Comparison of ENCODE assay signal across 8 mouse cellular contexts in the genomic region with DNA sequence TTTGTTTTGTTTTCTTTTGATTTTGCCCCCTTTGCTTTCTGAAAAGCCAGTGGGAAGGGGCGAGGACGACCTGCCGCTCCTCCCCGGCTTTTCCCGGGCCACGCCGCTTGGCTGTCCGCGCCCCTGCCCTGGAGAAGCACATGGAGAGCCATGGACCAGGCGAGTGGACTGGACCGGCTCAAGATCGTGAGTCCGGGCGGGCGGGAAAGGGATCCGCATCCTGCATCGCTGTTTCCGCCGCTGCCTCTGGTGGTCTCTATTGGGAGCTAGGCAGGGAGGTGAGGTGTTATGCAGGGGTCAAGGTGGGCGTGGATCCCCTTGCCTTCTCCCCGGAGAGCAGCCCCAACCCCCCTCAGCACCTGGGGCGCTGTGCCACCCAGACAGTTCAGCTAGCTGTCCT. TPM values are rescaled to one million over a fixed set of nuclear protein-coding genes. Genes with fewer than 3 reads are reported as not detected.
DNase-seq lines count a peak whose midpoint lies in the region; ATAC-seq and TF ChIP-seq lines count a peak whose summit lies in the region.

No protein-coding gene starts in this region.

- H3K4me2 ChIP-seq in hindbrain, embryonic 13.5 days, result peak overlapping the region; percentile 97
- peak overlapping the region; percentile 74 for H3K4me2 ChIP-seq in liver, embryonic 12.5 days
- H3K4me2 ChIP-seq in myocyte (ENCODE audit: low read depth), result peak overlapping the region; percentile 86

- WGBS in hindbrain, embryonic 13.5 days, result 2% methylated on average over 22 of the region's 22 CpGs
- under 1% methylated on average over 22 of the region's 22 CpGs for WGBS in liver, embryonic 12.5 days (ENCODE audit: insufficient replicate concordance)

- H3ac ChIP-seq in myocyte (ENCODE audit: control insufficient read depth, insufficient read length), result peak overlapping the region; percentile 1

- peak overlapping the region; percentile 76 for H3K9ac ChIP-seq in ES-E14 (ENCODE audit: insufficient read depth, low read depth, low read length, poor library complexity, severe bottlenecking)
- H3K9ac ChIP-seq in hindbrain, embryonic 13.5 days, result peak overlapping the region; percentile 81
- peak overlapping the region; percentile 25; the same call in 1 of the 2 replicates for H3K9ac ChIP-seq in liver, embryonic 12.5 days

- peak; percentile 63 for ATAC-seq in hindbrain, embryonic 13.5 days (ENCODE audit: low FRiP score)
- ATAC-seq in liver, embryonic 12.5 days, result peak; percentile 42; the same call in 1 of the 2 replicates

- H3K36me3 ChIP-seq in ES-E14 (ENCODE audit: control insufficient read depth, insufficient read depth, low read length, poor library complexity, severe bottlenecking) (no peaks in the 10 kb centered on the region), myocyte (ENCODE audit: control insufficient read depth, insufficient read depth) (no peaks in the 10 kb centered on the region)
- no peaks in the 10 kb centered on the region for H3K36me3 ChIP-seq in hindbrain, embryonic 13.5 days
- no peaks in the 10 kb centered on the region for H3K36me3 ChIP-seq in liver, embryonic 12.5 days

- peak; percentile 33 to 47 for DNase-seq in cerebellum, postnatal 25 days
- DNase-seq in cerebellum, adult 9-10 months, result no peak
- DNase-seq in ES-E14 (ENCODE audit: low read depth, low spot score), result peak; percentile 9
- DNase-seq in thymus, postnatal 4 days, result peak; percentile 39

- H3K4me1 ChIP-seq in ES-E14 (ENCODE audit: control insufficient read depth in 2 of 2, insufficient read depth in 2 of 2, low read length in 2 of 2, poor library complexity in 1 of 2), result peaks cover 0 to 3% of the 10 kb centered on the region in 2 experiments; a peak in 1 of 4 replicates
- no peaks in the 10 kb centered on the region for H3K4me1 ChIP-seq in embryonic fibroblast, embryonic 13.5 days (ENCODE audit: control insufficient read depth, insufficient read depth, low read length)
- peaks cover 33% of the 10 kb centered on the region for H3K4me1 ChIP-seq in hindbrain, embryonic 13.5 days (replicated peaks)
- H3K4me1 ChIP-seq in liver, embryonic 12.5 days, result no peaks in the 10 kb centered on the region

- no peak overlapping the region for H3K27ac ChIP-seq in ES-E14 (ENCODE audit: insufficient read depth, low read depth, low read length, poor library complexity, severe bottlenecking)
- H3K27ac ChIP-seq in embryonic fibroblast, embryonic 13.5 days (ENCODE audit: insufficient read depth, low read length), result no peak overlapping the region
- H3K27ac ChIP-seq in hindbrain, embryonic 13.5 days, result peak overlapping the region; percentile 74
- H3K27ac ChIP-seq in liver, embryonic 12.5 days, result no peak overlapping the region

- no peak for TF ChIP-seq POLR2A in embryonic fibroblast, embryonic 13.5 days (IDR thresholded peaks at IDR 0.05; ENCODE audit: low read depth, low read length)
- no peak for TF ChIP-seq POLR2A in myocyte (IDR thresholded peaks at IDR 0.05; ENCODE audit: insufficient read length, low read depth)

- H3K27me3 ChIP-seq in hindbrain, embryonic 13.5 days, result peaks cover 41% of the 10 kb centered on the region
- H3K27me3 ChIP-seq in liver, embryonic 12.5 days (replicated peaks), result peaks cover 36% of the 10 kb centered on the region
- H3K27me3 ChIP-seq in myocyte (ENCODE audit: control insufficient read depth, insufficient read depth, insufficient read length), result no peaks in the 10 kb centered on the region

- in situ Hi-C loops in ES-E14 (cut with MboI; ENCODE audit: low sequenced_read_pairs in 2 of 2, unreplicated experiment in 2 of 2), result no loop called here

- H3K79me2 ChIP-seq in myocyte (ENCODE audit: control insufficient read depth, insufficient read depth), result no peaks in the 10 kb centered on the region

- TF ChIP-seq CTCF in embryonic fibroblast, embryonic 13.5 days (IDR thresholded peaks at IDR 0.05; ENCODE audit: borderline replicate concordance, insufficient read depth, low read length), result no peak

- H3K9me3 ChIP-seq in ES-E14 (ENCODE audit: control insufficient read depth, insufficient read depth, low read depth, low read length), result no peaks in the 10 kb centered on the region
- H3K9me3 ChIP-seq in hindbrain, embryonic 13.5 days, result no peaks in the 10 kb centered on the region
- no peaks in the 10 kb centered on the region for H3K9me3 ChIP-seq in liver, embryonic 12.5 days (replicated peaks)

- H3K4me3 ChIP-seq in ES-E14 (ENCODE audit: insufficient read depth in 1 of 2, low read depth in 1 of 2, low read length in 2 of 2, poor library complexity in 1 of 2, severe bottlenecking in 1 of 2) (peak overlapping the region; percentile 72 to 77), myocyte (peak overlapping the region; percentile 45)
- peak overlapping the region; percentile 74 for H3K4me3 ChIP-seq in embryonic fibroblast, embryonic 13.5 days (ENCODE audit: insufficient read depth, low read length)
- peak overlapping the region; percentile 68 for H3K4me3 ChIP-seq in hindbrain, embryonic 13.5 days
- H3K4me3 ChIP-seq in liver, embryonic 12.5 days, result peak overlapping the region; percentile 55

TF ChIP-seq in ES-E14, 5 proteins besides CTCF, POLR2A, EP300 and RAD21:
- TF ChIP-seq ZC3H11A (IDR thresholded peaks at IDR 0.05; ENCODE audit: borderline replicate concordance, low read depth, low read length) (no peak), ZNF384 (IDR thresholded peaks at IDR 0.05; ENCODE audit: low read depth, low read length) (no peak), CHD2 (IDR thresholded peaks at IDR 0.05; ENCODE audit: low read depth, low read length) (no peak), MAFK (IDR thresholded peaks at IDR 0.05; ENCODE audit: insufficient read depth, low read depth, low read length) (no peak), HCFC1 (IDR thresholded peaks at IDR 0.05; ENCODE audit: borderline replicate concordance, insufficient read depth, low read length) (no peak)

TF ChIP-seq in myocyte, 11 proteins besides CTCF, POLR2A, EP300 and RAD21:
- TF ChIP-seq MYOG (IDR thresholded peaks at IDR 0.05; ENCODE audit: control insufficient read depth in 1 of 3, insufficient read depth in 1 of 3, insufficient read length in 2 of 3, low read depth in 2 of 3), result no peak
- TF ChIP-seq E2F4 (IDR thresholded peaks at IDR 0.05; ENCODE audit: insufficient read depth), result no peak
- no peak for TF ChIP-seq MAX (IDR thresholded peaks at IDR 0.05; ENCODE audit: low read depth)
- TF ChIP-seq REST (IDR thresholded peaks at IDR 0.05; ENCODE audit: insufficient read depth, insufficient read length), result no peak
- TF ChIP-seq POLR2AphosphoS2 (IDR thresholded peaks at IDR 0.05; ENCODE audit: insufficient read length, low read depth), result no peak
- no peak for TF ChIP-seq USF1 (IDR thresholded peaks at IDR 0.05; ENCODE audit: low read depth)
- no peak for TF ChIP-seq SRF (IDR thresholded peaks at IDR 0.05; ENCODE audit: control insufficient read depth, insufficient read length, low read depth)
- TF ChIP-seq MYOD1 (IDR thresholded peaks at IDR 0.05; ENCODE audit: control insufficient read depth in 1 of 3, insufficient read length in 2 of 3, low read depth in 2 of 3), result no peak
- no peak for TF ChIP-seq TCF12 (IDR thresholded peaks at IDR 0.05; ENCODE audit: insufficient read depth, poor library complexity, severe bottlenecking)
- no peak for TF ChIP-seq TCF3 (IDR thresholded peaks at IDR 0.05; ENCODE audit: insufficient read length, low read depth)
- TF ChIP-seq CEBPB (IDR thresholded peaks at IDR 0.05; ENCODE audit: insufficient read depth, poor library complexity, severe bottlenecking), result no peak

RNA-seq across cellular contexts. Expression of a gene that starts 1.9 kb away (rescaled TPM):
- total RNA-seq in ES-E14 (2012; rRNA removed), result 0.53 and 0.54 TPM in 2 replicates
- polyA plus RNA-seq in embryonic fibroblast, embryonic 13.5 days (2011; ENCODE audit: insufficient read length, low read depth, missing spikeins), result 5.1 and 5.6 TPM in 2 replicates
- polyA plus RNA-seq in hindbrain, embryonic 13.5 days (2015; fragmentation: Nextera tagmentation; extraction: Ambion mirVana), result 3.8 and 4.0 TPM in 2 replicates
- 0.39 and 0.49 TPM in 2 replicates for polyA plus RNA-seq in liver, embryonic 12.5 days (2016; fragmentation: Nextera tagmentation; extraction: Ambion mirVana)
- 0.85 TPM for polyA plus RNA-seq in myocyte (2012; fragmentation: generic; extraction: Trizol)

Comparison
In these comparisons a context has a peak if more than half of its experiments do, and no peak if none do; other contexts are left out.
1. H3K9ac ChIP-seq: peak in every context shown above with its lines; median percentile 81 in hindbrain, embryonic 13.5 days; 76 in ES-E14; 25 in liver, embryonic 12.5 days.